Mouse (Mus musculus) limb, embryonic 15.5 days (tissue): Measurements from ENCODE around the gene Lancl2. TPM values are rescaled to one million over a fixed set of nuclear protein-coding genes. Genes with fewer than 3 reads are reported as not detected.

Experiments used
- ATAC-seq: fragments of 200-750 bp; cut with Nextera tagmentation; 2 replicates; pipeline ENCODE4 v1.8.0; 2017; ENCODE audit warnings: low read depth, moderate TSS enrichment; ENCODE audit not compliant: insufficient number of reproducible peaks, low FRiP score, low TSS enrichment
- H3K27ac ChIP-seq: fragments of 300-500 bp; sonication (generic); 2 replicates; pipeline ENCODE4 v1.5.1; 2015; ENCODE audit warnings: moderate library complexity, mild to moderate bottlenecking, inconsistent platforms
- H3K27me3 ChIP-seq: fragments of 300-500 bp; sonication (generic); 2 replicates; pipeline ENCODE4 v1.6.1; 2015; ENCODE audit warnings: inconsistent platforms
- H3K36me3 ChIP-seq: fragments of 300-500 bp; sonication (generic); 2 replicates; pipeline ENCODE4 v1.6.1; 2015; ENCODE audit warnings: inconsistent platforms
- H3K4me1 ChIP-seq: fragments of 300-500 bp; sonication (generic); 2 replicates; pipeline ENCODE4 v1.6.1; 2015; ENCODE audit warnings: inconsistent platforms
- H3K4me2 ChIP-seq: fragments of 300-500 bp; sonication (generic); 2 replicates; pipeline ENCODE4 v1.6.1; 2015; ENCODE audit warnings: mild to moderate bottlenecking, inconsistent platforms
- H3K4me3 ChIP-seq: fragments of 300-500 bp; sonication (generic); 2 replicates; pipeline ENCODE4 v1.5.1; 2015; ENCODE audit warnings: mild to moderate bottlenecking, inconsistent platforms
- H3K9ac ChIP-seq: fragments of 300-500 bp; sonication (generic); 2 replicates; pipeline ENCODE4 v1.6.1; 2015; ENCODE audit warnings: inconsistent platforms
- H3K9me3 ChIP-seq: fragments of 300-500 bp; sonication (generic); 2 replicates; pipeline ENCODE4 v1.6.1; 2016; ENCODE audit warnings: inconsistent platforms
- WGBS: fragments of 180-500 bp; shearing (Covaris S2); methylation state at CpG from one replicate; pipeline ENCODE4 v1.1.7; 2015; 5-methylcytosine and 5-hydroxymethylcytosine counted together
- polyA plus RNA-seq: library from polyadenylated mRNA; unstranded; fragments of >200 nt; fragmentation: Nextera tagmentation; extraction: Ambion mirVana; gene quantifications from 2 replicates; pipeline ENCODE4 v1.2.1, GENCODE M21; 2015

Lancl2 gene
- polyA plus RNA-seq, result 22.6 and 22.9 TPM in 2 replicates

GRCm38 (mm10) chr6:57702376-57702742, at the start of gene Lancl2:
Gene Lancl2, plus strand, starts transcription at chr6:57702540.
- peak; percentile 4; the same call in 1 of the 2 replicates for ATAC-seq
- Histone ChIP-seq H3K4me2 (peak within 1 kb of the TSS; percentile 59), H3K4me3 (peak within 1 kb of the TSS; percentile 69), H3K9ac (peak within 1 kb of the TSS; percentile 76), H3K4me1 (peaks cover 4% of the 10 kb centered on the region; the same call in 1 of the 2 replicates), H3K27me3 (no peaks in the 10 kb centered on the region), H3K36me3 (no peaks in the 10 kb centered on the region), H3K27ac (peak within 1 kb of the TSS; percentile 97), H3K9me3 (no peaks in the 10 kb centered on the region)
- 0% methylated on average over 10 of the region's 10 CpGs for WGBS

GRCm38 (mm10) chr6:57661295-57661694, 41.0 kb upstream of the Lancl2 start:
- Histone ChIP-seq H3K4me3 (no peak overlapping the region), H3K36me3 (no peaks in the 10 kb centered on the region), H3K4me1 (no peaks in the 10 kb centered on the region), H3K4me2 (no peak overlapping the region), H3K9ac (no peak overlapping the region), H3K9me3 (no peaks in the 10 kb centered on the region), H3K27ac (no peak overlapping the region), H3K27me3 (no peaks in the 10 kb centered on the region)
- no peak for ATAC-seq
- WGBS, result 78% methylated on average over 4 of the region's 4 CpGs

- Histone ChIP-seq H3K9me3 (no peaks in the 10 kb centered on the region), H3K4me1 (no peaks in the 10 kb centered on the region), H3K4me3 (no peak overlapping the region), H3K27ac (no peak overlapping the region), H3K27me3 (no peaks in the 10 kb centered on the region), H3K36me3 (peaks cover 13% of the 10 kb centered on the region; the same call in 1 of the 2 replicates), H3K9ac (no peak overlapping the region), H3K4me2 (no peak overlapping the region)
- no peak for ATAC-seq
- 97% methylated on average over 1 of the region's 1 CpGs for WGBS
Observed at GRCm38 (mm10) chr6:57684156-57684555, 18.2 kb upstream of the Lancl2 start.

GRCm38 (mm10) chr6:57691467-57692261, 10.7 kb upstream of the Lancl2 start, which contains the start of gene Pyurf:
Gene Pyurf, minus strand, starts transcription at chr6:57692078.
- Histone ChIP-seq H3K36me3 (peaks cover 18% of the 10 kb centered on the region; the same call in 1 of the 2 replicates), H3K27me3 (no peaks in the 10 kb centered on the region), H3K9ac (peak within 1 kb of the TSS; percentile 43), H3K4me1 (0 out of 2 replicates have a peak, but pooled peaks cover 2% of the 10 kb centered on the region), H3K4me3 (peak within 1 kb of the TSS; percentile 64), H3K9me3 (no peaks in the 10 kb centered on the region), H3K27ac (peak within 1 kb of the TSS; percentile 91), H3K4me2 (peak within 1 kb of the TSS; percentile 59)
- ATAC-seq, result peak; percentile 96
- WGBS, result 0% methylated on average over 52 of the region's 52 CpGs

- H3K27ac ChIP-seq, result no peak overlapping the region
- H3K4me3 ChIP-seq, result no peak overlapping the region
- H3K4me1 ChIP-seq, result 0 out of 2 replicates have a peak, but pooled peaks cover 2% of the 10 kb centered on the region
- 79% methylated on average over 3 of the region's 3 CpGs for WGBS
- H3K4me2 ChIP-seq, result no peak overlapping the region
- no peak overlapping the region for H3K9ac ChIP-seq
- no peak for ATAC-seq
- H3K27me3 ChIP-seq, result no peaks in the 10 kb centered on the region
- H3K36me3 ChIP-seq, result peaks cover 15% of the 10 kb centered on the region; the same call in 1 of the 2 replicates
- no peaks in the 10 kb centered on the region for H3K9me3 ChIP-seq
Observed at GRCm38 (mm10) chr6:57693116-57693515, 9.2 kb upstream of the Lancl2 start.

GRCm38 (mm10) chr6:57701686-57702085, 654 bp upstream of the Lancl2 start:
- H3K4me1 ChIP-seq, result peaks cover 4% of the 10 kb centered on the region; the same call in 1 of the 2 replicates
- no peak overlapping the region for H3K9ac ChIP-seq
- 64% methylated on average over 4 of the region's 4 CpGs for WGBS
- no peaks in the 10 kb centered on the region for H3K27me3 ChIP-seq
- H3K4me3 ChIP-seq, result no peak overlapping the region; the same call in 1 of the 2 replicates
- no peaks in the 10 kb centered on the region for H3K36me3 ChIP-seq
- H3K9me3 ChIP-seq, result no peaks in the 10 kb centered on the region
- no peak for ATAC-seq
- H3K27ac ChIP-seq, result no peak overlapping the region
- H3K4me2 ChIP-seq, result peak overlapping the region; percentile 59; the same call in 1 of the 2 replicates

- Histone ChIP-seq H3K9ac (peak overlapping the region; percentile 76), H3K27ac (peak overlapping the region; percentile 97), H3K9me3 (no peaks in the 10 kb centered on the region), H3K36me3 (no peaks in the 10 kb centered on the region), H3K4me1 (peaks cover 4% of the 10 kb centered on the region; the same call in 1 of the 2 replicates), H3K27me3 (no peaks in the 10 kb centered on the region), H3K4me3 (peak overlapping the region; percentile 69), H3K4me2 (peak overlapping the region; percentile 59)
- under 1% methylated on average over 59 of the region's 59 CpGs for WGBS
- peak; percentile 100 for ATAC-seq
Observed at GRCm38 (mm10) chr6:57702743-57703499, 581 bp downstream of the Lancl2 start.

- 21% methylated on average over 2 of the region's 2 CpGs for WGBS
- no peak for ATAC-seq
- Histone ChIP-seq H3K27ac (peak overlapping the region; percentile 97; the same call in 1 of the 2 replicates), H3K9ac (peak overlapping the region; percentile 76; the same call in 1 of the 2 replicates), H3K36me3 (no peaks in the 10 kb centered on the region), H3K4me1 (peaks cover 4% of the 10 kb centered on the region; the same call in 1 of the 2 replicates), H3K4me3 (peak overlapping the region; percentile 69), H3K9me3 (no peaks in the 10 kb centered on the region), H3K4me2 (peak overlapping the region; percentile 59), H3K27me3 (no peaks in the 10 kb centered on the region)
Observed at GRCm38 (mm10) chr6:57703703-57704102, 1.4 kb downstream of the Lancl2 start.

- 86% methylated on average over 1 of the region's 1 CpGs for WGBS
- Histone ChIP-seq H3K27me3 (no peaks in the 10 kb centered on the region), H3K9ac (no peak overlapping the region), H3K4me1 (peaks cover 2% of the 10 kb centered on the region; the same call in 1 of the 2 replicates), H3K27ac (no peak overlapping the region), H3K4me3 (no peak overlapping the region), H3K9me3 (no peaks in the 10 kb centered on the region), H3K4me2 (no peak overlapping the region), H3K36me3 (no peaks in the 10 kb centered on the region)
- ATAC-seq, result no peak
Observed at GRCm38 (mm10) chr6:57706721-57707120, 4.4 kb downstream of the Lancl2 start.

GRCm38 (mm10) chr6:57711726-57712125, 9.4 kb downstream of the Lancl2 start:
- Histone ChIP-seq H3K36me3 (peaks cover 8% of the 10 kb centered on the region; the same call in 1 of the 2 replicates), H3K4me3 (no peak overlapping the region), H3K9me3 (no peaks in the 10 kb centered on the region), H3K27ac (no peak overlapping the region), H3K4me2 (no peak overlapping the region), H3K27me3 (no peaks in the 10 kb centered on the region), H3K9ac (no peak overlapping the region), H3K4me1 (no peaks in the 10 kb centered on the region)
- 9% methylated on average over 1 of the region's 1 CpGs for WGBS
- ATAC-seq, result no peak

- H3K4me3 ChIP-seq, result no peak overlapping the region
- no peak overlapping the region for H3K9ac ChIP-seq
- WGBS, result 91% methylated on average over 1 of the region's 1 CpGs
- no peak for ATAC-seq
- H3K4me1 ChIP-seq, result no peaks in the 10 kb centered on the region
- H3K9me3 ChIP-seq, result no peaks in the 10 kb centered on the region
- H3K4me2 ChIP-seq, result no peak overlapping the region
- peaks cover 8% of the 10 kb centered on the region for H3K36me3 ChIP-seq
- H3K27me3 ChIP-seq, result no peaks in the 10 kb centered on the region
- no peak overlapping the region for H3K27ac ChIP-seq
Observed at GRCm38 (mm10) chr6:57721347-57721746, 19.0 kb downstream of the Lancl2 start.
